Mouse (Mus musculus) adrenal gland, postnatal 25 days (tissue): ENCODE results near the gene Srms. TPM values are rescaled to one million over a fixed set of nuclear protein-coding genes. Genes with fewer than 3 reads are reported as not detected.

Source experiments
- DNase-seq: peaks from one replicate; pipeline ENCODE4 v3.0.0; 2021; ENCODE audit warnings: mixed read lengths
- total RNA-seq: library from RNA; stranded (reverse); gene quantifications from 2 replicates; pipeline ENCODE4 v1.2.3, GENCODE M21; 2021

Srms gene
- total RNA-seq, 1 experiment from 2014 or later = 0.58 TPM

DNA sequence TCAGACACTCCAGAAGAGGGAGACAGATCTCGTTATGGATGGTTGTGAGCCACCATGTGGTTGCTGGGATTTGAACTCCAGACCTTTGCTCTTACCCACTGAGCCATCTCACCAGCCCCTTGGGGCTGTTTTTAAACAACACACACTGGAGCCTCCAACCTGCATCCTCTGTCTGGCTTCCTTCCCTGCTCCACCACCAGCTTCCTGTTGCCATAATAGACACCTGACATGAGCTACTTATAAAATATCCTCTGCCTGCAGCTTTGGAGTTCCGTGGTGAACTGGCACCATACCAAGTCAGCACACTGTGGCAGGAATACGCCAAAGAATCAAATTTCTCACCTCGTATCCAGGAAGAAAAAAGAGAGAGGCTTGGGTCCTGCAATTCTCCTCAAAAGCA, 52.2 kb downstream of the Srms start:
- no peak for DNase-seq

DNA sequence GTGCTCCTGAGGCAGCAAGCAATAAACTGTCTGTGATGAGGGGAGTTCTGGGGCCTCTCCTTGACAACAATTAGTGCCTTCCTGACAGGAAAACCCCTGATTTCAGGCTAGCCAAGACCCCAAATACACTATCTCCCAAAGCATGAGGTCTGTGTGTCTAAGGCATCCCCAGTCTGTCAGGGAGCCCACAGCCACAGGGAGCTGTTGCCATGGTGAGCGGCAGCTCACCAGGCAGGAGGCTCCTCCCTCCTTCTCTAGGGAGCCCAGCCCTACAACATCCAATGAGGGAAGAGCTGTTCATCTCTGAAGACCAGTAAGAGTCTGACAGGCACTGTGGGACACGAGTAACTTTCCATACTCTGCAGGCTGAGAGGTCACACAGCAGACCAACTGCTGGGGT, 53.2 kb downstream of the Srms start:
- no peak for DNase-seq

DNA sequence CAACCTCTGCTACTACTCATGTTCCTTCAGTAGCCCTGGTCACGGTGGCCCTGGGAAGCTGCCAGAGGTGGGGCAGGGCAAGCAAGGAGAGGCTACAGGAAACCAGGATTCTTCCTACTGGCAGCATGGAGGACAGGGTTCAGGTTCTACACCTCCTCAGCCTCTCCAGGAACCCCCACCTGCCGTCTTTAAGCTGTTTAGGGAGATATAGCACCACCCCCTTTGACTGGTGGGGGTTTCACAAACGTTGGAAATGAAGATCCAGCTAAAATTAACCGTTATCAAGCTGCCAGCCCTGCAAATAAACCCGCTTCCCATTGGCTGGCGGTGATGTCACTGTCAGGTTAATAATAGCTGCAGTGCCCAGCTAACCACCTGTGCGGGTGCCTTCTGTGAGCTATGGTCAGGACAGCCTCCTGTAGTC, 53.9 kb downstream of the Srms start:
- no peak for DNase-seq

DNA sequence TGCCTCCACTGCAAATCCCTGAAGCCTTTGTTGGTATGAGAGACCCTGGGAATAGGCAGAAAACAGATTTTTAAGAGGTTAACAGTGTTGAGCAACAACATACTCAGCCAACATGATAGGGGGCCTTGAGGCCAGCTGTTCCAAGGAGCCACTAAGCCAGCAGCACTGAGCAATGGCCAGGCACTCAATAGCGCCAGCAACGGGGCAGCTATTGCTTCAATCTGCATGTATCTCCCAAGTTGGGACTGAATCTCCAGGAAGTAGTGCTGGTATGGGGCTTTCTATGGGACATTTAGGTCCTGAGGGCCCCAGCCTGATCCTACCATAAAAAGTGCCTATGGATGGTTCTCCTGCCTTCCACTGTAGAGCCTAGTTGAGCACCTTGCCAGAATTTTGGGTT, 54.5 kb downstream of the Srms start:
- DNase-seq = no peak

DNA sequence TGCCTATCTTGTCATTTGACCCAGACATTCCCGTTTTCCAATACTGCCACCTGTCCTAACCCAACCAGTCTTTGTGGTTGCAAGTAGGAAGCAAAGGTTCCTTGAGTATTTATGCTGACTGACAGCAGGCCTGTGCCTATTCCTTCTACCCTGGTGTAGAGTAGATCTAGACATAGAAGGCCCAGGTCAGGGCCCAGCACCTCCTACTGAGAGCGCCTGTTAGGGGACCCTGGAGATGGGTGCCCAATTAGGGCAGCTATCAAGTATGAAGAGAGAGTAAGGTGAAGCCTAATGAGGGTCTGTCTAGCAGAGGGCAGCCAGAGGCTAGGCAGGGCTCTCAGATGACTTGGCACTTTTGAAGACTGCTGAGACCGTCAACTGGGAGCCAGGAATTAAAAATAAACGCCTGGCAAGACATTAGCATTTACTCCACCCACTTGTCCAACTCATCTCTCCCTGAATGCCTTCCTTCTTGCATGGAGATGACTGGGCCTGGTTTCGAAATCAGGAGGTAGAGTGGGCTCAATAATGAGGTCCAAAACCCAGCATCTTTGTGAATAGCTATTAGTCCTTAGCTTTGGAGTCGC, 55.2 kb downstream of the Srms start:
- DNase-seq = no peak

DNA sequence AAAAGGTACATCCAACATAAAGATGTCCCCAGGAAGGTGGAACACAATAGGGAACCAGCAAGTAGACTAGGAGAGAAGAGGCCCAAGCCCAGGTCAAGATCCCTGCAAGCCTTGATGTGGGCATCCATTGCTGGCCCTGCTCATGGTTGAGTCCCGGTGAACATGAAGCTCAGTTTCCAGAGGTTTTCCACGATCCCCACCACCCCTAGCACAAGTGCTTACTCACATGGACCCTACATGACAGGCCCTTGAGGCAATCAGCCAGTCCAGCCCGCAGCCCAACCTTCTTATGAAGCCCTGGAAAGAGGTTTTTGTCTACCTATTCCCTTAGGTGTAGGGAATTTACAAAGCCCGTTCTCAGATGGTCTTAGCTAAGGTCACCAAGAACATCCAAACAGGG, 55.8 kb downstream of the Srms start:
- no peak for DNase-seq

DNA sequence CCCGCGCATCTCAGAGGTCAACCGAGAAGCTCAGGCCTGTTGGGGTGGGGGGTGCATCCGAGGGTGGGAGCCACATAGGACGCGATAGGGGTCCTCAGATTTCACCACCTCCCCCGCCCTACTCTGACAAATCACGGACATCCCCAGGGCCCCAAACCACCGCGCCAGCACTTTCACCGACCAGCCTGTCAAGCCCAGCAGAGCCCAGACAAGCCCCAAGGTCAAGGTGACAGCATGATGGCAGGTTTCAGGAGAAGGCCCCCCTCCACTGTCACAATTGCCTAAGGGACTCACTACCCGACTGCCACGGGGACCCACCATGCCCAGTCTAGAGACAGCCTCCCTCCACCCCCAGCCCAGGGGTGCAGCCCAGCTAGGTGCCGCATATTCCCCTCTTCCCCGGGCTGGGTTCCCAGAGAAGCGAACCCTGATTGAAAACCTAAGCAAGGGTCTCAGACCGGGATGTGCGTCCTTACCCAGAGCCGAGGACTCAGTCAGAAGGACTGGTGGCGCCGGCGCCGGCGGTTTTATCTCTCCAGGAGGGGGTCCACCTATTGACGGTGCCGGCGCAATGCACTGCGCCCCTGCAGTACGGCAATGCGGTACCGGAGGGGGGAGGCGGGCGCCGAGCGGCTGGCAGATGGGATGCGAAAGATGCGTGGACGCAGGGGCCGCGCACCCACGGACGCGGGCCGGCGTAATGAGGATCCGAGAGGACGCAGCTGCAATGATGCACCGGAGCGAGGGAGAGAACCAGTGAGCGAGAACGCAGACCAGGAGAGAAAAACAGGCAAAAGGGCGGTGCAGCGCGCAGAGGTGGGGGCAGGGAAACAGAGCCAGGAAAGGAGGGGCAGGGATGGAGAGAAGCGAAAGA, 56.5 kb downstream of the Srms start, which contains the start of gene Eef1a2:
Eef1a2 (minus strand) TSS at position 767 of the 874 bp plus-strand sequence.
- DNase-seq = peak; percentile 23

DNA sequence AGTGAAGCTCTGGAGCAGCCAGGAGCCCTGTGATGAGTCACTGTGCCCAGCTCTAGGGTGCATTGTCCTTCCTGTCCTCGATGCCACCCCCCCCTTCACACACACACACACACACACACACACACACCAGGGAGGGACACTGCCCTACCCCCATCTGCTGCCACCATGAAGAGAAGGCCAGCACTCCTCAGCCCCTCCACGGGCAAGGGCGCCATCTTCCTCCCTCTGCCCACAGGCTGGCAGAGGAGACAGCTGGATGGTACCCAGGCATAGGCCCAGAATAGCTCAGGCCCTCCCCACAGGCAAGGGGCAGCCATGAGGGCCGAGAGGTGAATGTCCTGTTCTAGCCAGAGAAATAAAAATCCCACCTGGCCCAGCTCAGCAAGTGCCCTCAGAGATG, 57.2 kb downstream of the Srms start:
- no peak for DNase-seq

Other genes with a start within 250 kb of the Srms start
- 48.6 and 65.6 TPM in 2 replicates for gene Arfgap1, start 246.0 kb downstream of the Srms start, total RNA-seq
- gene Col20a1, start 226.7 kb downstream of the Srms start, total RNA-seq = 2.6 and 3.4 TPM in 2 replicates
- gene Chrna4, start 169.6 kb downstream of the Srms start, total RNA-seq = 9.9 and 19.2 TPM in 2 replicates
- gene Kcnq2, start 77.9 kb downstream of the Srms start, total RNA-seq = 3.7 and 6.3 TPM in 2 replicates
- 38.2 and 49.3 TPM in 2 replicates for gene Eef1a2, start 56.2 kb downstream of the Srms start, total RNA-seq
- 79.5 and 82.6 TPM in 2 replicates for gene Ppdpf, start 25.9 kb downstream of the Srms start, total RNA-seq
- gene Ptk6, start 10.4 kb downstream of the Srms start, total RNA-seq = not detected in 2 replicates
- gene Fndc11, start 6.8 kb upstream of the Srms start, total RNA-seq = 0.43 and 0.67 TPM in 2 replicates
- 18.9 and 22.1 TPM in 2 replicates for gene Helz2, start 28.8 kb upstream of the Srms start, total RNA-seq
- gene Gmeb2, start 74.8 kb upstream of the Srms start, total RNA-seq = 15.3 and 18.5 TPM in 2 replicates
- gene Stmn3, start 101.3 kb upstream of the Srms start, total RNA-seq = 9.8 and 12.2 TPM in 2 replicates
- gene Rtel1, start 106.6 kb upstream of the Srms start, total RNA-seq = 43.4 and 44.7 TPM in 2 replicates
- 51.2 and 61.6 TPM in 2 replicates for gene Zgpat, start 151.7 kb upstream of the Srms start, total RNA-seq
- gene Arfrp1, start 152.2 kb upstream of the Srms start, total RNA-seq = 40.8 and 49.7 TPM in 2 replicates
- gene Lime1, start 166.9 kb upstream of the Srms start, total RNA-seq = 24.7 and 33.2 TPM in 2 replicates
- gene Zbtb46, start 246.2 kb upstream of the Srms start, total RNA-seq = 14.6 and 20.8 TPM in 2 replicates